Mouse (Mus musculus) neural tube, embryonic 15.5 days (tissue): ENCODE measurements around the gene Card9. TPM values are rescaled to one million over a fixed set of nuclear protein-coding genes. Genes with fewer than 3 reads are reported as not detected.

Experiments
- ATAC-seq: fragments of 200-750 bp; cut with Nextera tagmentation; 2 replicates; pipeline ENCODE4 v1.8.0; 2017; ENCODE audit warnings: mild to moderate bottlenecking, moderate TSS enrichment, moderate library complexity; ENCODE audit not compliant: low FRiP score
- H3K27ac ChIP-seq: fragments of 300-500 bp; sonication (generic); replicated peaks from 2 replicates; pipeline ENCODE4 v1.5.1; 2015; ENCODE audit warnings: mild to moderate bottlenecking, inconsistent platforms
- H3K27me3 ChIP-seq: fragments of 300-500 bp; sonication (generic); replicated peaks from 2 replicates; pipeline ENCODE4 v1.6.1; 2015; ENCODE audit warnings: inconsistent platforms
- H3K36me3 ChIP-seq: fragments of 300-500 bp; sonication (generic); 2 replicates; pipeline ENCODE4 v1.6.1; 2015; ENCODE audit warnings: inconsistent platforms
- H3K4me1 ChIP-seq: fragments of 300-500 bp; sonication (generic); 2 replicates; pipeline ENCODE4 v1.6.1; 2015; ENCODE audit warnings: inconsistent platforms
- H3K4me2 ChIP-seq: fragments of 300-500 bp; sonication (generic); 2 replicates; pipeline ENCODE4 v1.6.1; 2015; ENCODE audit warnings: inconsistent platforms, mild to moderate bottlenecking, moderate library complexity
- H3K4me3 ChIP-seq: fragments of 300-500 bp; sonication (generic); replicated peaks from 2 replicates; pipeline ENCODE4 v1.5.1; 2015; ENCODE audit warnings: mild to moderate bottlenecking, inconsistent platforms
- H3K9ac ChIP-seq: fragments of 300-500 bp; sonication (generic); replicated peaks from 2 replicates; pipeline ENCODE4 v1.6.1; 2015; ENCODE audit warnings: mild to moderate bottlenecking, inconsistent platforms
- H3K9me3 ChIP-seq: fragments of 300-500 bp; sonication (generic); replicated peaks from 2 replicates; pipeline ENCODE4 v1.6.1; 2016; ENCODE audit warnings: inconsistent platforms
- WGBS: fragments of 180-500 bp; shearing (Covaris S2); methylation state at CpG from one replicate; pipeline ENCODE4 v1.1.7; 2015; ENCODE audit warnings: mixed read lengths; 5-methylcytosine and 5-hydroxymethylcytosine counted together
- polyA plus RNA-seq: library from polyadenylated mRNA; unstranded; fragments of >200 nt; fragmentation: Nextera tagmentation; extraction: Ambion mirVana; gene quantifications from 2 replicates; pipeline ENCODE4 v1.2.1, GENCODE M21; 2015

Card9 gene
- polyA plus RNA-seq, 1 experiment from 2014 or later: 2.1 TPM

DNA sequence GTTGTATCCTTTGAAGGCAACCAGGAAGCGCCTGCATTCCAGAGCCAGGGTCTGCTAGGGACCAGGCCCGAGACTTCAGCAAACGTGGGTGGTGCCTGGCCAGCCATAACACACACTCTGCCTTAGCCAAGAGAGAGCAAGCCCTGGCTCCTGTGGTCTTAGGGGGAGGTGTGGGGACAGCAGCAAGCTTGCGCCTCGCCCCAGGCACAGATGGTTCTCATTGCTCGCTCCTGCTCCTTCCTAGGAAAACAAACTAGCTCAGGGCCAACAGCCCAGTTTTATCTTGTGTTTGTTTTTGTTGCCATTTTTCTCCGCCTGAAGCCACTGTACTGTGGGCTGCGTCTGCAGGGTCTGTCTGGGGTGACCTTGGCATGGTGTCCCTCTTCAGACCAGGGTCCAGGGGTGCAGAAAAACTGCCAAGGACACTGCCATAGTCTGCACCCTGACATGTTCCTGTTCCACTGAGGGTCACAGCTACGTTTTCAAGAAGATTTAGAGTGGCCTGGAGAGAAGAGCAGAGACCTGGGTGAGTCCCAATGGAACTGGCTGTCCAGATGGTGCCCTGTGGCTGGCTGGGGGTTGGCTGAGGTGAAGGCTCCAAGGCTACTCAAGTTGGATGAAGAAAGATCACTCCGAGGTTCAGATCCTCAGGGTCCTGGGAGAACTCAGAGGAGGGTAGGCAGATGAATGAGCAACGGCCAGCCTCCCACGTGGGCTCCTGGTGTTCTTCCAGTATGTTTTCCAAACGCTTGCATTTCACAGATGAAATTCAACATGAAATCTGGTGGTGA lies 46.2 kb downstream of the Card9 start:
- Histone ChIP-seq H3K27me3 (no peaks in the 10 kb centered on the region), H3K4me1 (peaks cover 54% of the 10 kb centered on the region), H3K36me3 (no peaks in the 10 kb centered on the region), H3K9ac (peak overlapping the region; percentile 99), H3K4me3 (peak overlapping the region; percentile 87), H3K27ac (peak overlapping the region; percentile 97), H3K9me3 (no peaks in the 10 kb centered on the region), H3K4me2 (peak overlapping the region; percentile 93)
- no peak for ATAC-seq
- 65% methylated on average over 13 of the region's 13 CpGs for WGBS

- Histone ChIP-seq H3K36me3 (no peaks in the 10 kb centered on the region), H3K9me3 (no peaks in the 10 kb centered on the region), H3K4me2 (no peak overlapping the region), H3K9ac (no peak overlapping the region), H3K27me3 (no peaks in the 10 kb centered on the region), H3K4me3 (no peak overlapping the region), H3K27ac (no peak overlapping the region), H3K4me1 (peaks cover 43% of the 10 kb centered on the region)
- 89% methylated on average over 1 of the region's 1 CpGs for WGBS
- ATAC-seq: no peak
Measured at GRCm38 (mm10) chr2:26313394-26313793, 47.3 kb downstream of the Card9 start.

DNA sequence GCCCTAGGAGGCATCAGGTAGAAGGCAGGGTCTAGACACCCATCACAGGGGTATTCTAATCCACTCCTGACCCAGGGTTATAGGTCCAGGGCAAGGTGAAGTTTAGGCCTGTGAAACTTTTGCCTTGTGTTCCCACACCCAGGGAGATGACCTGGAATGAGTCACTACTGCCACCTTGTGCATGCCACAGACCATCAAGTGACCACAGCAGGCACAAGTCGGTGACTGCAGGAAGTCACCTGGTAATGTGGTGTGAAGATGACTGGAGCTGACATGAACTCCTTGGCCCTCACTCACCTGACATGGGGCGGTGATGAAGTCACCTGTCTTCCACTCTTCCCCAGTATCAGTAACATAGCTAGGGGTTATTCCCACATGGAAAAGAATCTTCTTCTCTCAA lies 47.9 kb downstream of the Card9 start:
- H3K4me3 ChIP-seq: no peak overlapping the region
- 72% methylated on average over 2 of the region's 2 CpGs for WGBS

GRCm38 (mm10) chr2:26311936-26312335 lies 48.8 kb downstream of the Card9 start:
- ATAC-seq: no peak
- Histone ChIP-seq H3K4me2 (no peak overlapping the region), H3K27me3 (no peaks in the 10 kb centered on the region), H3K9ac (no peak overlapping the region), H3K27ac (no peak overlapping the region), H3K9me3 (no peaks in the 10 kb centered on the region), H3K36me3 (no peaks in the 10 kb centered on the region), H3K4me1 (peaks cover 28% of the 10 kb centered on the region), H3K4me3 (no peak overlapping the region)
- WGBS: 79% methylated on average over 5 of the region's 5 CpGs

More for the DNA sequence above, 47.9 kb downstream of the Card9 start:
- Histone ChIP-seq H3K4me1 (peaks cover 37% of the 10 kb centered on the region), H3K27me3 (no peaks in the 10 kb centered on the region), H3K4me2 (no peak overlapping the region), H3K27ac (no peak overlapping the region), H3K9me3 (no peaks in the 10 kb centered on the region), H3K36me3 (no peaks in the 10 kb centered on the region), H3K9ac (no peak overlapping the region)
- ATAC-seq: no peak

GRCm38 (mm10) chr2:26309739-26310138 lies 51.0 kb downstream of the Card9 start:
- Histone ChIP-seq H3K4me3 (no peak overlapping the region), H3K4me1 (peaks cover 14% of the 10 kb centered on the region), H3K9me3 (no peaks in the 10 kb centered on the region), H3K27me3 (no peaks in the 10 kb centered on the region), H3K4me2 (no peak overlapping the region), H3K27ac (peak overlapping the region; percentile 60), H3K9ac (no peak overlapping the region), H3K36me3 (no peaks in the 10 kb centered on the region)
- ATAC-seq: no peak
- WGBS: 34% methylated on average over 10 of the region's 10 CpGs

GRCm38 (mm10) chr2:26306702-26307101 lies 54.0 kb downstream of the Card9 start:
- no peak overlapping the region for H3K4me2 ChIP-seq
- H3K4me3 ChIP-seq: no peak overlapping the region
- WGBS: 88% methylated on average over 3 of the region's 3 CpGs
- no peak overlapping the region for H3K27ac ChIP-seq
- peaks cover 5% of the 10 kb centered on the region; the same call in 1 of the 2 replicates for H3K4me1 ChIP-seq
- no peaks in the 10 kb centered on the region for H3K27me3 ChIP-seq
- no peaks in the 10 kb centered on the region for H3K36me3 ChIP-seq
- ATAC-seq: no peak
- H3K9ac ChIP-seq: no peak overlapping the region
- H3K9me3 ChIP-seq: no peaks in the 10 kb centered on the region

GRCm38 (mm10) chr2:26305555-26305954 lies 55.2 kb downstream of the Card9 start:
- WGBS: 83% methylated on average over 2 of the region's 2 CpGs

DNA sequence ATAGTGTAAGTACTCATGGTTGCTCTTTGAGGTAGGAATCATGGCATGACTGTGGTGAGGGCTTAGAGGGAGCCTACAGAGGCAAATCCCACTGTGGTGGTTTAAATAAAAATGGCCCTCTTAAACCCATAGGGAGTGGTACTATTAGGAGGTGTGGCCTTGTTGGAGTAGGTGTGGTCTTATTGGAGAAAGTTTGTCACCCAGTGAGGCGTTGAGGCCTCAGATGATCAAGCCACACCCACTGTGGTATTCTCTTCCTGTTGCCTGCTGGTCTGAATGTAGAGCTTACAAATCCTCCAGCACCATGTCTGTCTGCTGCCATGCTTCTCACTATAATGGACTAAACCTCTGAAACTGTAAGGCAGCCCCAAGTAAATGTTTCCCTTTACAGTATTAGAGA lies 56.0 kb downstream of the Card9 start:
- H3K4me3 ChIP-seq: no peak overlapping the region
- H3K4me1 ChIP-seq: peaks cover 12% of the 10 kb centered on the region
- no peak overlapping the region for H3K9ac ChIP-seq
- no peaks in the 10 kb centered on the region for H3K36me3 ChIP-seq
- H3K9me3 ChIP-seq: no peaks in the 10 kb centered on the region
- no peak for ATAC-seq
- H3K27ac ChIP-seq: no peak overlapping the region
- no peaks in the 10 kb centered on the region for H3K27me3 ChIP-seq
- H3K4me2 ChIP-seq: no peak overlapping the region
- WGBS: 64% methylated on average over 1 of the region's 1 CpGs

More at GRCm38 (mm10) chr2:26305555-26305954, 55.2 kb downstream of the Card9 start:
- Histone ChIP-seq H3K36me3 (no peaks in the 10 kb centered on the region), H3K4me3 (no peak overlapping the region), H3K9me3 (no peaks in the 10 kb centered on the region), H3K4me2 (no peak overlapping the region), H3K27me3 (no peaks in the 10 kb centered on the region), H3K4me1 (peaks cover 7% of the 10 kb centered on the region), H3K27ac (no peak overlapping the region), H3K9ac (no peak overlapping the region)
- no peak for ATAC-seq

Other genes starting within 250 kb of the Card9 start
- 22.9 and 23.6 TPM in 2 replicates for gene Nacc2, start 237.7 kb downstream of the Card9 start, polyA plus RNA-seq
- gene Lhx3, start 152.6 kb downstream of the Card9 start, polyA plus RNA-seq: 6.9 and 8.5 TPM in 2 replicates
- 14.7 and 18.2 TPM in 2 replicates for gene Qsox2, start 123.4 kb downstream of the Card9 start, polyA plus RNA-seq
- 0.03 and 0.11 TPM in 2 replicates for gene Ccdc187, start 66.4 kb downstream of the Card9 start, polyA plus RNA-seq
- 130 and 158 TPM in 2 replicates for gene Gpsm1, start 45.4 kb downstream of the Card9 start, polyA plus RNA-seq
- gene Dnlz, start 8.8 kb downstream of the Card9 start, polyA plus RNA-seq: 29.8 and 33.4 TPM in 2 replicates
- 30.4 and 33.6 TPM in 2 replicates for gene Snapc4, start 19.7 kb upstream of the Card9 start, polyA plus RNA-seq
- 153 and 160 TPM in 2 replicates for gene Entr1, start 28.4 kb upstream of the Card9 start, polyA plus RNA-seq
- gene Pmpca, start 28.4 kb upstream of the Card9 start, polyA plus RNA-seq: 94.7 and 95.3 TPM in 2 replicates
- gene Inpp5e, start 48.3 kb upstream of the Card9 start, polyA plus RNA-seq: 23.4 and 23.9 TPM in 2 replicates
- 16.7 and 17.2 TPM in 2 replicates for gene Sec16a, start 84.3 kb upstream of the Card9 start, polyA plus RNA-seq
- 11.7 and 22.6 TPM in 2 replicates for gene Notch1, start 155.7 kb upstream of the Card9 start, polyA plus RNA-seq
- gene Egfl7, start 219.1 kb upstream of the Card9 start, polyA plus RNA-seq: 76.5 and 94.1 TPM in 2 replicates
- not detected in 2 replicates for gene Gm20532, start 225.7 kb upstream of the Card9 start, polyA plus RNA-seq
- gene Agpat2, start 243.5 kb upstream of the Card9 start, polyA plus RNA-seq: 5.5 and 13.6 TPM in 2 replicates